Mouse (Mus musculus) embryo, embryonic 11 days (tissue): ENCODE results near the gene Akt3.

Source experiments
- DNase-seq: peaks from one replicate; pipeline ENCODE4 v3.0.0-alpha.2; 2015

Akt3 gene

DNA sequence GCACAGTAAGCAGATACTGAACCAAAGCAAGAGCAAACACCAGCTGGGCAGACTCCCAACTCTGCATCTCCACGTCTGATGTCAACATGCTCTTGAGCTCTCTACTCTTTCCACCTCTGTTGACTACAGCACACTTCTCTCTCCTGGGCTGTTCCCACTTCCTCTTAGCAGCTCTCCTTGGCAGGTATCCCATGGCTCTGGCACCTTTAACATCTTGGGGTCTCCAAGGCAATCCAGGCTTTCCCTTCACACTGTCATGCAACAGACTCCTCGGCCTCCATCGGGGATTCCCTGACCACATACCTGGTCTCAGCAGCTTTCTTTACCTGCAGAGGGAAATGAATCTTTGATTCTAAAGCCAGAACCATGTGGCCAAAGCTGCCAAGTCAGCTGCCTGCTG, 250.6 kb downstream of the Akt3 start:
- DNase-seq, result no peak

DNA sequence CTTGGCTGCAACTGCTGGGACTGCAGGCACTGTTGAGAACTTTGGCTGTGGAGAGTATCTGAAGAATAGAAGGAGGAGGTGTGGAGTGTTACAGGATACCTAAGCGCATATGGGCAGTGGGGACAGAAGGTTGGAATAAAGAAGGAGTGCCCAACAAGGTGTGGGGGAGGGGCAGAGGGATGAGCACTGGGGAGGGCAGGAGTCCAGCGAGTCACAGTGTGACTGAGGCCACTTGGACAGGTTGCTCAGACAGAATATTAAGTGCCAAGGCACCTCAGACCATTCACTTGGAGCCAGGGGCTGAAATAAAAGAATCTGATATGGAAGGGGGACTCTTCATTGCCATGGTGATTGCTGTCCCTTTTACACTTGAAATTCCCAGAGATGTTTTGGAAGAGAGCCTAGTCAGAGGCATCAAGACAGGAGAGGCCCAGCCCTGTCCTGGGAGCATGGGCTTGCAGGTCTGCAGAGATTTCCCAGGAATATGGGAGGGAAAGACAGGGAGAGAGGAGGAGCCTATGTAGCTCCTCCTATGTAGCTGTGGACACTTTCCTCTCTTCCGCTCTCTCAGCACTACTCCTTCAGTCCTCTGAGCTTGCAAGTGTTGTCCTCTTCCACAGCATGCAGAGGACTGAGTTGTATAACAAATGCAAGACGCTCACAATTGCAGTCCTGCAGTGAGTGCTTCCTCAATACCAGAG, 253.8 kb downstream of the Akt3 start:
- no peak for DNase-seq

GRCm38 (mm10) chr1:177002951-177003350, 255.1 kb downstream of the Akt3 start:
- DNase-seq, result no peak

DNA sequence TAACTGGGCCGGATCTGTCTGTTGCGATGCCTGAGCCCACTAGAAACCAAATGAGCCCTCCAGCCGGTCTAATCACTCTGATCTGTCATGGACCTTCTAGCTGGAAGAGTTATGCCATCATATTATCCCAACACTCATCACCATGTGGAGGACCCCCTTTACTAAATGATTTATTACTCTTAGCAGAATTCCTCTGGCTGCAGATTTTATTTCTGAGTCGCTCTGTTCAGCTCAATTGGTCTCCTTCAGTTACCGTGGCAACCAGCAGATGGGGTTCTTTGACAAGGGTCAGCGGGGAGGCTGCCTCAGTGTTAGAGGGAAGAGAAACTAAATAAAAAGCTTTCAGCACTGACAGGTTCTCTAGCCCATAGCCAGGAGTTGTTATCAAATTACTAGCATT, 259.0 kb downstream of the Akt3 start:
- DNase-seq, result peak; percentile 84

DNA sequence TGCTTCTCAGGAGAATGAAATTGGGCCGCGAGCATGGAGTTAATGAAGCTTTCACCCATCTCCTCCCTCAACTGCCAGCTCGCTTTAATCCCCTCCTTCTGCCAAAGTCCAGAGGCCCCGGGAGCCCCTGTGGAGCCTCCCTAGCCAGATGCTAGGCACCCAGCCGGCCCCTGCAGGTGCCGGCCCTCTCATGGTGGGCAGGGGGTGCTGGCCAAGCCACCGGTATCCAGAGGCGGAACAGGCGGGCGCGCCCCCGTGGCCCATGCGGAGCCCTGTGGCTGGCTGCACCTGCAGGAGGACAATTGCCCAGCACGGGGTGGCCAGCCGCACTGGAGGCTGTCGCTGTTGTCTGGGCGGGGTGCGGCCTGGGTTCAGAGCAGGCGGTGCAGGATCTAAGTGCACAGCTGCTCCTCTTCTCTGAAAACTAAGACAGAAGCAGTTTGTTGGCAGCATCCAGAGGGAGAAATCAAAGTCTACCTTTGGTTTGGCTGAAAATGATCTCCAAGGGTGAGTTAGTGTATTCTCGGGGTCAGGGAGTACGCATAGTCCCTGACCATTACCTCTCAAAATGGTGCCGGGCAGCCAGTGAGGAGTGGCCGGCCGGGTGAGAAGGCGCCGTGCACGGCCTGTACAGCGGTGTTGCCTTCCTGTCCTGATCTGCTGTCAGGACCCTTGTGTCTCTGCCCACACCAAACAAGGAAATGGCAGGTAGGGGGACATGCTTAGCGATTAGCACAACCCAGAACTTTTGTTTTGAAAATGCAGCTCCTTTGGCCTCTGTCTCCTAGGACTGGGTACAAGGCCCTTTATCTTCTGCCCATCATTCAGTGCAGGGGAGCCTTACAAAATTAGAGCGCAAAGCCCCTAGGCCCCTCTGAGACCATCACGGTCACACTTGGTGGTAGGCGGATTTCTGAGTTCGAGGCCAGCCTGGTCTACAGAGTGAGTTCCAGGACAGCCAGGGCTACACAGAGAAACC, 260.0 kb downstream of the Akt3 start:
- peak; percentile 62 for DNase-seq

GRCm38 (mm10) chr1:176997254-176997653, 260.7 kb downstream of the Akt3 start:
- no peak for DNase-seq

GRCm38 (mm10) chr1:176996630-176997201, 261.3 kb downstream of the Akt3 start:
- peak; percentile 68 for DNase-seq

DNA sequence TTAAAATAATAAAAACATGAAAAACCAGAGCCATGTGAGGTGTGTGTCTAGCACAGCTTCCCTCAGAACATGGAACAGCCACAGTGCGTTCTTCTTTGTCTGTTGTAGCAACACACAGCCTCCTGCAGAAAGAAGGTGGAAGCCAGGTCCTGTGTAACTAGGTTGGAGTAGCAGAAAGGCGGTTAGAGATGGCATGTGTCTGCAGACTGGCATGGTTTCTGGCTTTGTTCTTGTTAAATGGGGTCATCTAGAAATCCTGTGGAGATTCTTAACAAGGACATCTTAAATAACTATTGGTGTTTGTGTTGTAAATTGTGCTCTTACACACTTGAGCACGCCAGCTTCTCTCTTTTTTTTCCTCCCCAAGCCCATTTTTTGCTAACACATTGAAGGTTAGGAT, 261.8 kb downstream of the Akt3 start:
- DNase-seq, result no peak

- no peak for DNase-seq
Measured at GRCm38 (mm10) chr1:176995419-176995775, 262.6 kb downstream of the Akt3 start.

- DNase-seq, result peak; percentile 71
Measured at GRCm38 (mm10) chr1:176994707-176995418, 263.1 kb downstream of the Akt3 start.

- DNase-seq, result peak; percentile 68
Measured at GRCm38 (mm10) chr1:176994087-176994486, 263.9 kb downstream of the Akt3 start.

DNA sequence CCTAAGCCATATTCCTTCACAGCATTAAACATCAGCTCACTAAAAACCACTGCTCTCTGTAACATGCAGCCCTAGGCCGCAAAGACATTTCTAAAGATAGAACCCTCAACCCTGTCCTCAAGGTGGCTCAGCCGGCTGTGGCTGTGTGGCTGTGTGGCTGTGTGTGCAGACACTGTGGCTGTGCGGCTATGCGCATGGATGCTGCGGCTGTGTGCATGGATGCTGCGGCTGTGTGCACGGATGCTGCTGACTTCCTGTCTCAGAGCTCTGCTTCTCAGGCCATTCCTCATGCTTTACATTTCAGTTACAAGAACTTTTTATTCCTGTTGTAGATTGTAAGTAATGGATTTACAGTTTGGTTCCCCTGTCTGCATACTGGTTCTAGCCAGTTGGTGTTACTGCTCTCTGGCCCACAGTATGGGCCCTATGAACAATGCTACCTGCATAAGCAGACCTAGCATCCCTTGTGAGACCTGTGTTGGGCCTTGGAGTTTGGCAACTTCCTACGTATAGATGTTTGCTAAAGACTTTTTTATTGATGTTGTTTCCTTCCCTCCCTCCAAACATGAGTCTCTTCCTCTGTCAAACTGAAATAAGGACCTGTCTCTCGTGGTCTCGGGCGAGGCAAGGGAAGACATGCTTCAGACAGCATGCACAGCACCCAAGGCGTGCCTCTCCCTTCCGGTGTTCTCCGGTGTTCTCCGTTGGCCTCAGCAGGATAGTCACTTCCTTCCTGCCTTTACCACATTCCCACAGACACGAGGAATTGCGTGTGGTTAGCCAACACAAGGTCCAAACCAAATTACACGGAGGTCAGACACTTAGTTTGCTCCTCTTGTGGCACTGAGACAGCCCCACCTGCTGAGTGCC, 264.6 kb downstream of the Akt3 start:
- DNase-seq, result no peak

GRCm38 (mm10) chr1:176992517-176992916, 265.5 kb downstream of the Akt3 start:
- no peak for DNase-seq

DNA sequence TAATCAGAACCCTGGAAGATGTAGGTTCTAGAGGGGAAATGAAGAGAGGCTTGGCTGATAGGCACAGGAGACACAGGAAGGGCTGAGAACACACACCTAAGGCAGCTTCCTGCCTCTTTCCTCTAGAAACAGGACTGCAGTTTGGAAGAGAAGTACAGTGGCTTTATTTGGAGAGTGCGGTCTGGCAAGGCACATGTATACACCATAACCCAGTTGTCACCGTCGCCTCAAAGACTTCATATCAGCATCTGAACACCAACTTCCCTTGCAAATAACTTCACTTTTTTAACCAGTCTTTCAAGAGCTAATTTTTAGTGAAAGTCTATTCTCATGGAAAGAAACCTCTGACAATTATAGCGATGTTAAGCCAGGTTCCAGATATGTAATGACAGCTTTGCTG, 266.5 kb downstream of the Akt3 start:
- DNase-seq, result no peak

GRCm38 (mm10) chr1:176986990-176987740, 270.8 kb downstream of the Akt3 start:
- DNase-seq, result no peak

GRCm38 (mm10) chr1:176986275-176986674, 271.7 kb downstream of the Akt3 start:
- no peak for DNase-seq

GRCm38 (mm10) chr1:176985691-176986090, 272.3 kb downstream of the Akt3 start:
- no peak for DNase-seq

DNA sequence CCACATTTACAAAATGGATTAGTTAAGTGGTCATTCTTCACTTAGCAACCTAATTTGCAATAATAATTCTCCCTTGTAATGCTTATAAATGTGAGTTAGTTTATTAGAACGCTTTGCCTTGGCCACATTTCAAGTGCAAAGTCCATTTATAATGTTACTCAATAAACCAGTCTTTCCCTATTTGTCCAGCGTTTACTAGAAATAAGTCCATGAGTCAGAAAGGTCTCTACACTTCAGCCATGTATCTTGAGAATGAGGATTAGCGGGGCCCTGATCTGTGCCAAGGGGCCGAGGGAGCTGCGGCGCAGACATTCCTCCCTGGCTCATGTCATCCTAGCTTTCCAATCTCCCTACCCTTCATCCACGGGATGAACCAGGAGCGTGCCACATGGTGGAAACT, 275.3 kb downstream of the Akt3 start:
- no peak for DNase-seq

GRCm38 (mm10) chr1:176981511-176981910, 276.5 kb downstream of the Akt3 start:
- no peak for DNase-seq

GRCm38 (mm10) chr1:176980801-176981400, 277.1 kb downstream of the Akt3 start:
- DNase-seq, result no peak

- no peak for DNase-seq
Measured at GRCm38 (mm10) chr1:176980140-176980539, 277.9 kb downstream of the Akt3 start.
